Mouse (Mus musculus) bone marrow macrophage, adult 2 months (primary cell): ENCODE results near the gene Phf5a. TPM values are rescaled to one million over a fixed set of nuclear protein-coding genes. Genes with fewer than 3 reads are reported as not detected.

Experiments
- H3K27ac ChIP-seq: 2 replicates; pipeline ENCODE4 v1.5.1; 2012; ENCODE audit warnings: low read depth, low read length; ENCODE audit not compliant: insufficient read depth
- H3K4me1 ChIP-seq: 2 replicates; pipeline ENCODE4 v1.6.1; 2012; ENCODE audit warnings: low read length; ENCODE audit not compliant: control insufficient read depth, insufficient read depth
- H3K4me3 ChIP-seq: 2 replicates; pipeline ENCODE4 v1.5.1; 2012; ENCODE audit warnings: mild to moderate bottlenecking, low read length, moderate library complexity; ENCODE audit not compliant: insufficient read depth
- CTCF ChIP-seq: IDR thresholded peaks from 2 replicates; pipeline ENCODE4 v1.5.1; 2012; ENCODE audit warnings: low read depth, mild to moderate bottlenecking, low read length, moderate library complexity
- POLR2A ChIP-seq: IDR thresholded peaks from 2 replicates; pipeline ENCODE4 v1.6.1; 2012; ENCODE audit warnings: mild to moderate bottlenecking, low read depth, low read length, borderline replicate concordance
- polyA plus RNA-seq: library from polyadenylated mRNA; stranded (reverse); fragments of >200 nt; gene quantifications from 2 replicates; pipeline ENCODE4 v1.2.4, GENCODE M21; 2012; ENCODE audit not compliant: missing spikeins, insufficient read depth, insufficient read length

The Phf5a gene
- polyA plus RNA-seq, 1 experiment, result 45.5 TPM

DNA sequence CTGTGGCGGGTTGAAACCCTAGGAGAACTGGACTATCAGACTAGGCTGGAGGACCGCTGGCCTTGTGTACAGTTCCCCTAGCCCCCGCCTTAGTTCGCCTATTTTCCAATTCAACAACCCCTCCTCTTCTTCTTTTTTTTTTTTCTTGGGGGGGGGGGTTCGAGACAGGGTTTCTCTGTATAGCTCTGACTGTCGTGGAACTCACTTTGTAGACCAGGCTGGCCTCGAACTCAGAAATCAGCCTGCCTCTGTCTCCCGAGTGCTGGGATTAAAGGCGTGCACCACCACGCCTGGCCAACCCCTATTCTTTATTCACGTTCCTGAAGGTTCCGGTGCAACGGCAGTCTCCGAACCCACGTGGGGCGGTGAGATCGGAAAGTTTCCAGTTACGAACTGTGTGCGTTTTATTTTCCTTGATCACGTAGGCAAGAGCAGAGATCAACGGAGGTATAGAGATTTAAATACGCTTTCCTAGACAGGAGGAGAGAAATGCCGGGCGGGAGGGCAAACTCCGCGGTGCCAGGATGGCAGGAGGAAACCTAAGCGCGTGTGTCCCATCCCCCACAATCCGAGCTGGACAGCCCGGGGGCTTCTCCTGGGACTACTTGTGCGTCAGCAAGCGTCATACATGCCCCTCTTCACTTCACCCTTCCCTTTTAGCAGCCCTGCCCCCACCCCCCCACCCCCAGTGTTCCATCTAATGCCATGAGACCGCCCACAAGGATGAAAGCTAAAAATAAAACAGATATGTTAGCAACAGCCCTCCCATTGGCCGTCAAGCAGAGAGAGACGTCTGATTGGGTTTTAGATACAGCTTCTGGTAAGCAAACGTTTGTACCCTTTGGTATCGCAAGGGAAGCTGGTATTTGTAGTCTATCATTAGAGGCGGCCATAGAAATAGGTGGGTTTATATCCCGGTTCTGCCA lies 12.1 kb downstream of the Phf5a start:
- H3K4me1 ChIP-seq, result peaks cover 23% of the 10 kb centered on the region

DNA sequence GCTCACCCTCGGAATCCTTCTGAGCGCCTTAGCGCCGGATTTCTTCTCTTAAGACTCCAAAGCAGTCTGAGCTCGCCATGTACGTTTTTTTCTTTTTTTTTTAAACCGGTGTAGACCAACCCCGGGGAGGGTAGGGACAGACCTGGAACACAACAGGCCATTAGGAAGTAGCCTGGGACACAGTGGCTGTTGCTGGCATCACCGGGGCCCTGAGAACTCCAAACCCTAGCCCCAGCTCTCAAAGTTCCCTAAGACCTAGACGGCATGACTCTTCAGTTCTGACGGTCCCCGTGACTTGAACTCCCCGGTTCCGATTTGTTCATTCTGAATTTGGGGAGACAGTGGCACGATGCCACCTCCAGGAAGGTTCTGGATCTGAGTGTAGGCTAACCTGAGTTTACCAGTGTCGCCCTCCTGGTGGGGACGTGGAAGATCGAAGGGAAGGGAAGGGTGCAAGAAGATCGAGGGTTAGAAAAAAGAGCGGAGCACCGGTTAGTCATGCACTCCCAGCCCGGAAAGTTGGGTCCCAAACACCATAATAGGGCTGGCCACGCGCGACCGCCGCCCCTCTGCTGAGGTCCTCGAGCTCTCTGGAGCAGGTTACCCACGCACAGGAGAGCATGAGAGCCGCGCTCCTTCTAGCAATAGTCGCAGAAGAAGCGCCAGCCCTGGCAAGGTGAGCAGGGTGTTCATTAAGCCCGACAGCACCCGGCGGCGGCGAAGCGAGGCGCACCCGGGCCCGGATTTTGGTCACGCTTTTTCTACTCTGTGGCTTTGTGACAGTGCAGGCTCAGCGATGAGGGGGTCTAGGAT lies 13.0 kb downstream of the Phf5a start, which contains the start of gene Tob2:
Tob2 (minus strand) TSS at position 280 of the 813 bp plus-strand sequence.
- TF ChIP-seq POLR2A, result peak; percentile 12; the same call in 1 of the 2 replicates
- TF ChIP-seq CTCF, result no peak
- Histone ChIP-seq H3K27ac (peak within 1 kb of the TSS; percentile 98), H3K4me3 (peak within 1 kb of the TSS; percentile 83), H3K4me1 (peaks cover 23% of the 10 kb centered on the region)

More for the DNA sequence above, 12.1 kb downstream of the Phf5a start:
- Histone ChIP-seq H3K4me3 (peak overlapping the region; percentile 83), H3K27ac (peak overlapping the region; percentile 98)
- no peak for TF ChIP-seq POLR2A
- TF ChIP-seq CTCF, result no peak

DNA sequence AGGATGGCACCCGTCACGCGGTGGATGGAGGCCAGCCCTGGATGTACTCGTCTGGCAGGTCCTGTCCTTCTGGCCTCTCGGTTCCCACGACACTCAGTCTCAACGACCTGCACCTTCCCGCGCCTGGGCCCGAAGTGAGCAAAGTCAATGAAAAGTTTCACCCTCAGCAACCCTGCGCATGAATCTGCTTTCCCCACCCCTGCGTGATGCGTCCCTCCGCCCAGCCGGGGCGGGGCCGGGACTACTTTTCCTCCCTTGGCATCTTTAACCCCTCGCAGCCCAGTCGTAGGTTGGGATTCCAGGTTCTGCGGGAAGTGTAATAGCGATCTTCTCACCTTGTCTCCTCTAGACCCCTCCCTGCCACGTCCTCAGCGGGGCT lies 13.6 kb downstream of the Phf5a start:
- Histone ChIP-seq H3K4me3 (peak overlapping the region; percentile 83), H3K4me1 (peaks cover 23% of the 10 kb centered on the region), H3K27ac (peak overlapping the region; percentile 98)
- peak; percentile 98 for TF ChIP-seq POLR2A
- TF ChIP-seq CTCF, result no peak

DNA sequence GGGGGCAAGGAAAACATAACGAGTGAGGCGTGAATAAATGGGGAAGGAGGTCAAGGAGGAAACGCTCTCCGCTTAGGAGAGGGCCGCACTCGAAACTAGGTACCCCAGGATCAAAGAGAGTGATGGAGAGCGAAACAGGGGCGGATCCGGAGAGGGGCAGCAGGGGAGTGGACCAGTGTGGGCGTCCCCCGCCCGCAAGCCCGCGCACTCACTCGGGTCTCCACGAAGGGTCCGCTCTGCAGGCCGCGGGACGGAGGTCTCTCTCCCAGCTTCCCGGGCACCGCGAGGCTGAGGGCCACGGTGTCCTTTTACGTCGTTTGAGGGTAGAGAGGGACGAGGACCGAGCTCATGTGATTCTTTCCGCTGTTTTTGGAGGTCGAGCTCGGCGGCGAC lies 14.0 kb downstream of the Phf5a start:
- Histone ChIP-seq H3K27ac (peak overlapping the region; percentile 82), H3K4me1 (peaks cover 21% of the 10 kb centered on the region), H3K4me3 (peak overlapping the region; percentile 83)
- TF ChIP-seq POLR2A, result no peak
- no peak for TF ChIP-seq CTCF

DNA sequence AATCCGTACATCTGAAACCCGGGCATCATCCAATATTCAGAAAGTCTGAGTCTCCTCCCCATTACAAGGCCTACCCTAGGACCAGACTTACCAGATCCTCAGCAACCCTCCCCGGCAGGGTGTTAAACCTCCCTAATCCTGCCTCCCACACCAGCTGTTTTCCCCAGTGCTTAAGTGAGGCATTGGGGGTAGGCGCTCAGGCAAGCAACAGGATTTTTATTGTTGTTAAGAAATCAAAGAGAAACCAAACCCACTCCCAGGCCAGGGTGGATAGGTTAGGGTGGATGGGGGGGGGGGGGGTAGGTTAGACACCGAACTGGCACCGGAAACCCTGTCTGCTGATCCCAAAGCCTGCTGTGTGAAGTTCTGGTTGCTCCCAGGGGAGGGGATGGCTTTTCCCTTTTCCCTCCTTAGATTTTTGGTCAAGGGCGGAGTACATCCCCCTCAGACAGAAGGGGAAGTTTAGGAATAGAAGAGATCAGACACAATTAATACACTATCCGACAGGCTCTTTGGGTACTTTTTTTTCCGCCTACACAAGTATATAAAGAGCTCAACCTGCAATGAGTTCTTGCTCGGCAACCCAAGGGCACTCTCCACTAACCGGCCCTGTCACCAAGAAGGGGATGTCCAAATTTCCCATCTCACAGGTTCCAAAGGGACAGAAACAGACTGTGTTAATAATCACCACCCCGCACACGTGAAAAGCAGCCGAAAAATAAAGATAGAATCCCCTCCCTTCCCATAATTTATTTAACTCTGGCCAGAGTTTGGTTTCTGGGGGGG lies 14.6 kb downstream of the Phf5a start:
- Histone ChIP-seq H3K27ac (peak overlapping the region; percentile 82), H3K4me1 (peaks cover 17% of the 10 kb centered on the region), H3K4me3 (peak overlapping the region; percentile 83)
- TF ChIP-seq CTCF (0 out of 2 replicates have a peak, but pooled peaks have one; percentile 5), POLR2A (no peak)

DNA sequence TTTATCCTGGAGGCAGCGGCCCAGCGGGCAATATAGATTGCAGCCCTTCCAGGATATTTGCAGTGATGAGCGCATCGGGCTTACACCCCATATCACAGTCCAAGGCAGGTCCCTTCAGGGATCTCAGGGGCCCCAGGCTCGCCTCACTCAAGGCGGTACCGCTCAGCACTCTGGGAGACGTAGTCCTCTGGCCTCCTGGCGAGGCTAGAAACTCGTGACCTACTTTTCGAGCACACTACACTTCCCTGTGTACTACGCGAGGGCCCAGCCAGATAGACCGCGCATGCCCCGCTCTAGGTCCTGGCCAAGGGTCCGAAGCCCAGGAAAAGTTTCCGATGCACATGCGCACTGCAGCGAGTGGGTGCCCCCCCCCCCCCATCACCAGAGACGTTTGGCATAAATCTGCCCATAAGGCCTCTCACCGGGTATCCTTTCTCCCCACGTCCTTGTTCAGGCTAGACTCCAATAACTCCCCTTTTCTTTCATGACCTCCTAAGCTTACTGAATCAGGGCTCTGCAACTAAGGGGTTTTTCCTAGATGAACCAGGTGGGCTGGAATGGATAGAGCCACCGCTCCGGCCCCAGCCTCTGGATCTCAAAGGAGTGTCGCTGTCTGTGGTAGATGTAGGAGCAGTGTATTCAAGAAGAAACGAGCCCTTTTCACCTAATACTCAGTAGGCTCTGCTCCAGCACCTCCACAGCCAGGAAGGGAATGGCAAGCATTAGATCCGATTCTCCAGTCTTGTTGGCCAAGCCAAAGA lies 15.5 kb downstream of the Phf5a start:
- Histone ChIP-seq H3K4me1 (peaks cover 9% of the 10 kb centered on the region), H3K4me3 (peak overlapping the region; percentile 83), H3K27ac (peak overlapping the region; percentile 82)
- TF ChIP-seq POLR2A, result no peak
- TF ChIP-seq CTCF, result no peak

DNA sequence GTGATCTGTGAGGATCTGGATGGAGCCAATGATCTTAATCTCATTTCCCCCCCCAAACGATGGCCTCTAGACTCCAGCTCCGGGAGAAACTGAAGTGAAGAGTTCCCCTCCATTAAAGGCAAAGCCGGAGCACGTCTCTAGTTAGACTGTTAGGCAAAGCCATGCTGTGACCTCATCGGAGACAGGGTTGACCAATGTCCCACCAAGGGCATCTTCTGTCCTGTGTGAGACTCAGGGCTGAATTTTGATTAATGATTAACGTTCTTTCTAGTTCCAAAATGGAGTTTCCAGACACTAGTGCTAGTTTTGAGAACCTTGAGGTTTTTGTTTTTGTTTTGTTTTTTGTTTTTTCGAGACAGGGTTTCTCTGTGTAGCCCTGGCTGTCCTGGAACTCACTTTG lies 18.6 kb downstream of the Phf5a start:
- TF ChIP-seq POLR2A (no peak), CTCF (no peak)
- Histone ChIP-seq H3K4me1 (peaks cover 4% of the 10 kb centered on the region), H3K27ac (no peak overlapping the region), H3K4me3 (no peak overlapping the region)

DNA sequence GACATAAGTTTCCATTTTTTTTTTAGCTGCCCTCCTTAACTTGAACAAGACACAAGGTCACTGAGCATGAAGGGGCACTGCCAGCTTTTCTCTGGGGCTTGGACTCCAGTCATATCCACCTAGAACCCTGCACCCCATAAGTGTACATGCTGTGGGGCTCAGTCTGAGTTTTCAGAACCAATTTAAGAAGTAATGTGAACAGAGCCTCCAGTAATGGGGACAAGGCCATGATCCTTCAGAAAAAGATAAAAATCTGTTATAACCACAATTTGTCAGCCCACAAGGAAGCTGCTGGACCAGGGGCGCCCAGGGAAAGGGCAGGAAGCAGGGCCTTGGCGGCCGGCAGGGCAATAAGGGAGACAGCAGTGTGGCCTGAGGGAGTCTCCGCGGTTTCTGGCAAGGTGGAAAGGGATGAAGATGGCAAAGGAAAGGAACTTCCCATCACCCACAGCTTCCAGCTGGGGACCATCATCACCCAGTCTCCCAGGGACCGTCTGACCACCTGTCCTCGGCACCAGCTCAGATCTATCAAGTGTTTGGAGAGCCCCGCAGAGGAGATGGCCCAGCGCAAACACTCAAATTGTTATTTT lies 19.2 kb downstream of the Phf5a start:
- Histone ChIP-seq H3K4me1 (peaks cover 10% of the 10 kb centered on the region), H3K4me3 (no peak overlapping the region), H3K27ac (no peak overlapping the region)
- TF ChIP-seq POLR2A (no peak), CTCF (no peak)

DNA sequence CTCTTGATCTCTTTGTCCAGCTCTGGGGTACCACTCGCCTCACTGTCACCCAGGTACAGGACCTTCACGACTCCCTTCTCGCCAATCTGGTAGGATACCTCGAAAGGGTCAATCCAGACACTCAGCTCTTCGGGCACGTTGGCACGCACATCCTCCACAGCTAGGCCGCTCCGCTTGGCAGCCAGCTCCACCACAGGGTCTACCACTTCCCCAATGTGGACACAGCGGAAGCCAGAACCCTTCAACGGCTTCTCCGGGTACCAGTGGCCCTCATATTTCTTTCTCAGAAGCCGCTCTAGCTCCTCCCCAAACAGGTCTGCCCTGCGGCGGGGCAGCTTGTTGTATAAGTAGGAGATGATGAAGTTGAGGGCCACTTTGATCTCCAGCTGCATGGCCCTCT lies 20.3 kb downstream of the Phf5a start:
- Histone ChIP-seq H3K4me1 (peaks cover 20% of the 10 kb centered on the region), H3K27ac (no peak overlapping the region), H3K4me3 (no peak overlapping the region)
- no peak for TF ChIP-seq POLR2A
- TF ChIP-seq CTCF, result no peak
